Mouse (Mus musculus) embryonic fibroblast, embryonic 13.5 days (primary cell): ENCODE data around the gene Slc25a13.

ENCODE experiments used
- CTCF ChIP-seq: IDR thresholded peaks from 2 replicates; pipeline ENCODE4 v1.5.1; 2011; ENCODE audit warnings: mild to moderate bottlenecking, control low read depth, low read length, moderate library complexity, borderline replicate concordance; ENCODE audit not compliant: insufficient read depth
- POLR2A ChIP-seq: IDR thresholded peaks from 2 replicates; pipeline ENCODE4 v1.6.1; 2011; ENCODE audit warnings: low read depth, mild to moderate bottlenecking, control low read depth, low read length, moderate library complexity

GRCm38 (mm10) chr6:6052696-6053095, 164.3 kb downstream of the Slc25a13 start:
- no peak for TF ChIP-seq CTCF
- no peak for TF ChIP-seq POLR2A
